Mouse (Mus musculus) activated CD4-positive, CD25-positive, alpha-beta regulatory T cell, adult 4 months (primary cell): ENCODE measurements around the gene Fbxo31. TPM values are rescaled to one million over a fixed set of nuclear protein-coding genes. Genes with fewer than 3 reads are reported as not detected.
"Not testable (repeated sequence)": the region's sequence is repeated elsewhere in the genome, so short reads cannot be mapped to it uniquely, and the experiment has no call there.

ENCODE experiments used
- ATAC-seq: one replicate; pipeline ENCODE4 v1.8.0; 2017
- polyA plus RNA-seq, 2 experiments: library from polyadenylated mRNA; unstranded; fragments of 100-300 nt; shearing (Covaris generic); gene quantifications; one replicate each; pipeline ENCODE4 v1.2.1; 2017

Fbxo31 gene
- polyA plus RNA-seq: 1 to 10 TPM; 2.2 to 2.4 TPM

- peak; percentile 73 for ATAC-seq
Measured at GRCm38 (mm10) chr8:121578676-121579451, at the start of gene Fbxo31. Gene Fbxo31 (minus strand): TSS chr8:121578806.

- ATAC-seq: no peak
Measured at GRCm38 (mm10) chr8:121623043-121623442, 44.4 kb upstream of the Fbxo31 start.

- ATAC-seq: no peak
Measured at GRCm38 (mm10) chr8:121621879-121622278, 43.3 kb upstream of the Fbxo31 start.

GRCm38 (mm10) chr8:121620801-121621516 lies 42.4 kb upstream of the Fbxo31 start:
- ATAC-seq: no peak

- ATAC-seq: no peak
Measured at GRCm38 (mm10) chr8:121619401-121619995, 40.9 kb upstream of the Fbxo31 start.

GRCm38 (mm10) chr8:121613419-121613818 lies 34.8 kb upstream of the Fbxo31 start:
- ATAC-seq: no peak

GRCm38 (mm10) chr8:121609916-121610315 lies 31.3 kb upstream of the Fbxo31 start:
- no peak for ATAC-seq

GRCm38 (mm10) chr8:121609251-121609650 lies 30.6 kb upstream of the Fbxo31 start:
- no peak for ATAC-seq

GRCm38 (mm10) chr8:121607661-121608060 lies 29.1 kb upstream of the Fbxo31 start:
- no peak for ATAC-seq

GRCm38 (mm10) chr8:121603801-121604200 lies 25.2 kb upstream of the Fbxo31 start:
- no peak for ATAC-seq

- ATAC-seq: no peak
Measured at GRCm38 (mm10) chr8:121602860-121603259, 24.3 kb upstream of the Fbxo31 start.

- ATAC-seq: no peak
Measured at GRCm38 (mm10) chr8:121602411-121602810, 23.8 kb upstream of the Fbxo31 start.

- no peak for ATAC-seq
Measured at GRCm38 (mm10) chr8:121599842-121600241, 21.2 kb upstream of the Fbxo31 start.

GRCm38 (mm10) chr8:121598892-121599291 lies 20.3 kb upstream of the Fbxo31 start:
- peak; percentile 78 for ATAC-seq

GRCm38 (mm10) chr8:121598190-121598589 lies 19.6 kb upstream of the Fbxo31 start:
- no peak for ATAC-seq

- ATAC-seq: not testable (repeated sequence)
Measured at GRCm38 (mm10) chr8:121597492-121597891, 18.9 kb upstream of the Fbxo31 start.

GRCm38 (mm10) chr8:121593983-121594382 lies 15.4 kb upstream of the Fbxo31 start:
- no peak for ATAC-seq

- no peak for ATAC-seq
Measured at GRCm38 (mm10) chr8:121593293-121593692, 14.7 kb upstream of the Fbxo31 start.

- peak; percentile 35 for ATAC-seq
Measured at GRCm38 (mm10) chr8:121591178-121592066, 12.8 kb upstream of the Fbxo31 start.

GRCm38 (mm10) chr8:121590203-121591177 lies 11.9 kb upstream of the Fbxo31 start, which contains the start of gene Map1lc3b:
Gene Map1lc3b (plus strand): TSS chr8:121590361.
- ATAC-seq: peak; percentile 67

GRCm38 (mm10) chr8:121589205-121589726 lies 10.7 kb upstream of the Fbxo31 start:
- ATAC-seq: no peak
